Mouse (Mus musculus) CH12.LX (cell line): ENCODE results near the gene Prelid1.

Source experiments
- CTCF ChIP-seq, 2 experiments: IDR thresholded peaks in 1 of 2; conservative IDR thresholded peaks in 1 of 2; 2 replicates each; pipeline ENCODE4 v1.5.1; 2011 to 2012; ENCODE audit warnings: low read depth in 2 of 2, low read length in 2 of 2, improper control_type of control experiment in 1 of 2, inconsistent platforms in 1 of 2, mild to moderate bottlenecking in 1 of 2, moderate library complexity in 1 of 2
- E2F4 ChIP-seq: IDR thresholded peaks from 2 replicates; pipeline ENCODE4 v1.6.1; 2011; ENCODE audit warnings: low read depth, low read length, improper control_type of control experiment; ENCODE audit not compliant: insufficient replicate concordance
- HCFC1 ChIP-seq: IDR thresholded peaks from 2 replicates; pipeline ENCODE4 v1.6.1; 2012; ENCODE audit warnings: low read depth, mild to moderate bottlenecking, inconsistent platforms, low read length, improper control_type of control experiment
- KAT2A ChIP-seq: IDR thresholded peaks from 2 replicates; pipeline ENCODE4 v1.6.1; 2012; ENCODE audit warnings: low read length, improper control_type of control experiment, inconsistent platforms; ENCODE audit not compliant: insufficient replicate concordance
- MAFK ChIP-seq: IDR thresholded peaks from 2 replicates; pipeline ENCODE4 v1.6.1; 2011; ENCODE audit warnings: low read length, improper control_type of control experiment; ENCODE audit not compliant: insufficient replicate concordance
- MYC ChIP-seq: IDR thresholded peaks from 2 replicates; pipeline ENCODE4 v1.6.1; 2011; ENCODE audit warnings: low read depth, mild to moderate bottlenecking, improper control_type of control experiment, low read length
- NELFE ChIP-seq: IDR thresholded peaks from 2 replicates; pipeline ENCODE4 v1.6.1; 2011; ENCODE audit warnings: low read depth, low read length, improper control_type of control experiment
- POLR2A ChIP-seq: IDR thresholded peaks from 2 replicates; pipeline ENCODE4 v1.6.1; 2011; ENCODE audit warnings: low read depth, mild to moderate bottlenecking, improper control_type of control experiment, low read length
- SIN3A ChIP-seq: IDR thresholded peaks from 2 replicates; pipeline ENCODE4 v1.6.1; 2012; ENCODE audit warnings: low read length, improper control_type of control experiment, inconsistent platforms
- TCF12 ChIP-seq: IDR thresholded peaks from 2 replicates; pipeline ENCODE4 v1.6.1; 2014; ENCODE audit warnings: low read depth, mild to moderate bottlenecking, inconsistent platforms, low read length, improper control_type of control experiment
- USF1 ChIP-seq: IDR thresholded peaks from 2 replicates; pipeline ENCODE4 v1.6.1; 2014; ENCODE audit warnings: low read depth, mild to moderate bottlenecking, inconsistent platforms, low read length, improper control_type of control experiment
- ZNF384 ChIP-seq: IDR thresholded peaks from 2 replicates; pipeline ENCODE4 v1.6.1; 2012; ENCODE audit warnings: low read depth, low read length, improper control_type of control experiment, inconsistent platforms

DNA sequence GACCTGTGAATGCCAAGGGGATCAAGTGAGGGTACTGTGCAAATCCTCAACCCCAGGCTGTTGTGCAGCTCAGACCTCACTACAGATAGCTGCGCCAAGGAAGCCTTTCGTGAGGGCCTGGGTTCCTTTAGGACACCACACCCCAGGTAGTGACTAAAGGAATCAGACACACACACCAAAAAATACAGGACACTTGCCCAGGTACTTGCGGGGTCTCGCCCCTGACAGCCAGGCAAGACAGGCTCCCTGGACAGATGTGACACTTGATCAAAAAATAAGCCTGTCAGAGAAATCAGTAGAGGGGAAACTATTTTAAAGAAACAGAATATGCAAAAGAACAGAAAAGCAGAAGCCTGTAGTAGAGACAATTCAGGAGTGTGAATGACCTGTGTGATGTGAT is 8.3 kb downstream of the Prelid1 start:
- no peak for TF ChIP-seq MAFK
- no peak for TF ChIP-seq CTCF (conservative IDR thresholded peaks at IDR 0.05 in 1 of 2, IDR thresholded peaks at IDR 0.05 in 1 of 2; ENCODE audit: low read depth in 2 of 2, low read length in 2 of 2)
- TF ChIP-seq HCFC1 = no peak
- no peak for TF ChIP-seq MYC
- no peak for TF ChIP-seq NELFE
- TF ChIP-seq POLR2A = no peak
- TF ChIP-seq USF1 = no peak
- no peak for TF ChIP-seq E2F4
- no peak for TF ChIP-seq TCF12
- no peak for TF ChIP-seq KAT2A
- TF ChIP-seq ZNF384 = no peak
- no peak for TF ChIP-seq SIN3A
